Mouse (Mus musculus) cerebellum, adult (tissue): Measurements from ENCODE around the gene Ptgis.

ENCODE experiments used
- ATAC-seq: cut with Nextera tagmentation; 2 replicates; pipeline ENCODE4 v1.9.2; 2017; ENCODE audit warnings: mild to moderate bottlenecking, moderate library complexity, mixed read lengths; ENCODE audit not compliant: insufficient number of reproducible peaks, low FRiP score, low TSS enrichment

Ptgis gene

GRCm38 (mm10) chr2:167163134-167163533 lies 77.3 kb downstream of the Ptgis start:
- no peak for ATAC-seq

GRCm38 (mm10) chr2:167162516-167163021 lies 77.8 kb downstream of the Ptgis start:
- ATAC-seq: no peak

- no peak for ATAC-seq
These were observed 80.7 kb downstream of the Ptgis start for GRCm38 (mm10) chr2:167159721-167160120.

GRCm38 (mm10) chr2:167158780-167159179 lies 81.6 kb downstream of the Ptgis start:
- no peak for ATAC-seq

GRCm38 (mm10) chr2:167156118-167156715 lies 84.2 kb downstream of the Ptgis start:
- no peak for ATAC-seq

GRCm38 (mm10) chr2:167155541-167155973 lies 84.8 kb downstream of the Ptgis start:
- no peak for ATAC-seq

- no peak for ATAC-seq
These were observed 89.5 kb downstream of the Ptgis start for GRCm38 (mm10) chr2:167150880-167151279.

GRCm38 (mm10) chr2:167150135-167150534 lies 90.3 kb downstream of the Ptgis start:
- ATAC-seq: no peak

- no peak for ATAC-seq
These were observed 91.4 kb downstream of the Ptgis start for GRCm38 (mm10) chr2:167149035-167149434.

- no peak for ATAC-seq
These were observed 92.7 kb downstream of the Ptgis start for GRCm38 (mm10) chr2:167147708-167148107.

GRCm38 (mm10) chr2:167145904-167146303 lies 94.5 kb downstream of the Ptgis start:
- ATAC-seq: no peak

GRCm38 (mm10) chr2:167144439-167145307 lies 95.7 kb downstream of the Ptgis start:
- ATAC-seq: no peak

- no peak for ATAC-seq
These were observed 96.5 kb downstream of the Ptgis start for GRCm38 (mm10) chr2:167143914-167144313.

- ATAC-seq: no peak
These were observed 98.1 kb downstream of the Ptgis start for GRCm38 (mm10) chr2:167142282-167142681.

- no peak for ATAC-seq
These were observed 98.6 kb downstream of the Ptgis start for GRCm38 (mm10) chr2:167141810-167142209.
